Mouse (Mus musculus): ENCODE results near the gene Myl9.

DNA sequence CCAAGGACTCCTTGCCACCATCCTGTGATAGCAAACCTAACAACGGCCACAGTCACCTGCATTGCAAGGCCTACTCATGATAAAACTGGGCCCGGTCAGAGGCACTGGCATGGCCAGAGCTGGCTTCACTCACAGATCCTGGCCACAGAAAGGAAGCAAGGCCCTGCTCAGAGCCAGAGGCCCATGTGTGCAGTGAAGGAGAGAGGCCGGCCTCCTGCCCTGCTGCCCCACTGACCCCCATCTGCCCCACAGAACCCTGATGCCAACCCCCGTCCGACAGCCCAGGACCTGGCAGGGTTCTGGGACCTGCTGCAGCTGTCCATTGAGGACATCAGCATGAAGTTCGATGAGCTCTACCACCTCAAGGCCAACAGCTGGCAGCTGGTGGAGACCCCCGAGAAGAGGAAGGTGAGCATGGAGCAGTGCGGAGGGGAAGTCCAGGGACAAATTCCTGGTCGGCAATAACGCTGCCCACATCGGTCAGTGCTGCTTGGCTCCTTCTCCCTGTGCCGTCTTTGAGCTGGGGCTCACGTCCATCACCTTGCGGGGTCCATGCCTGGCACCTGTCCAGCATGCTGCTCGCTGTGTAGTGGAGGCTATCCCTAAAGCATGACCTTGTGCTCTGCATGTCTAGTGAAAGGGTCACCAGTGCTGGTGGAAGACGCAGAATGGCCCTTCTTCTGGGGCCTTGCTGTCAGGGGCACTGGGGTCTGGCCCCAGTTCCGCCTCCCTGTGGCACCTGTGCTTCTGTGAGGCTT, 13.5 kb upstream of the Myl9 start:
- TF ChIP-seq CTCF (IDR thresholded peaks at IDR 0.05; ENCODE audit: borderline replicate concordance, insufficient read depth, low read length): no peak
- TF ChIP-seq POLR2A (IDR thresholded peaks at IDR 0.05; ENCODE audit: low read depth, low read length): no peak

Data from embryonic fibroblast, embryonic 13.5 days (primary cell).